Mouse (Mus musculus): ENCODE results near the gene Stra6.

GRCm38 (mm10) chr9:58111431-58111830, 47.8 kb downstream of the Stra6 start:
- TF ChIP-seq CTCF (IDR thresholded peaks at IDR 0.05; ENCODE audit: extremely low read depth, insufficient read depth, insufficient read length, insufficient replicate concordance) (no peak), POLR2A (IDR thresholded peaks at IDR 0.05; ENCODE audit: low read depth, low read length) (no peak)

Measured in spleen, adult 2 months (tissue).